Mouse (Mus musculus): ENCODE measurements at regions not wholly inside any gene's neighbourhood (a gene's known extent, or its start where the extent isn't known, plus 50 kb on each side); places are given as distances from the start of the nearest gene placed in this dataset.

GRCm38 (mm10) chr2:46506951-46507350 is 1389.8 kb upstream of the Zeb2 start:
- no peak for TF ChIP-seq POLR2A (IDR thresholded peaks at IDR 0.05; ENCODE audit: borderline replicate concordance, insufficient read depth, low read length)
- TF ChIP-seq CTCF (IDR thresholded peaks at IDR 0.05; ENCODE audit: borderline replicate concordance, insufficient read depth, low read depth, low read length) = no peak
